Mouse (Mus musculus) myocyte (in vitro differentiated cells): ENCODE data around the gene 2510039O18Rik.

Experiments
- CEBPB ChIP-seq: IDR thresholded peaks from 2 replicates; pipeline ENCODE4 v1.6.1; 2011; ENCODE audit warnings: mild to moderate bottlenecking, moderate library complexity; ENCODE audit not compliant: poor library complexity, insufficient read depth, severe bottlenecking
- E2F4 ChIP-seq: IDR thresholded peaks from one replicate; pipeline ENCODE4 v1.6.1; 2011; ENCODE audit warnings: mild to moderate bottlenecking, control low read depth, moderate library complexity; ENCODE audit not compliant: insufficient read depth
- MAX ChIP-seq: IDR thresholded peaks from one replicate; pipeline ENCODE4 v1.6.1; 2011; ENCODE audit warnings: low read depth, mild to moderate bottlenecking, control low read depth
- POLR2A ChIP-seq: IDR thresholded peaks from one replicate; pipeline ENCODE4 v1.6.1; 2011; ENCODE audit warnings: low read depth, mild to moderate bottlenecking, control low read depth, moderate library complexity; ENCODE audit not compliant: insufficient read length
- POLR2AphosphoS2 ChIP-seq: IDR thresholded peaks from one replicate; pipeline ENCODE4 v1.6.1; 2011; ENCODE audit warnings: low read depth, control low read depth; ENCODE audit not compliant: insufficient read length
- SRF ChIP-seq: IDR thresholded peaks from one replicate; pipeline ENCODE4 v1.6.1; 2011; ENCODE audit warnings: low read depth; ENCODE audit not compliant: control insufficient read depth, insufficient read length
- TCF3 ChIP-seq: IDR thresholded peaks from one replicate; pipeline ENCODE4 v1.6.1; 2011; ENCODE audit warnings: low read depth, control low read depth; ENCODE audit not compliant: insufficient read length
- USF1 ChIP-seq: IDR thresholded peaks from one replicate; pipeline ENCODE4 v1.6.1; 2011; ENCODE audit warnings: low read depth, mild to moderate bottlenecking, control low read depth, moderate library complexity

- no peak for TF ChIP-seq POLR2A
- no peak for TF ChIP-seq CEBPB
- TF ChIP-seq USF1: no peak
- TF ChIP-seq E2F4: no peak
- peak; percentile 17 for TF ChIP-seq POLR2AphosphoS2
- TF ChIP-seq SRF: no peak
- no peak for TF ChIP-seq MAX
- TF ChIP-seq TCF3: no peak
Observed at GRCm38 (mm10) chr4:147906230-147906629, 34.5 kb upstream of the 2510039O18Rik start.
